Mouse (Mus musculus): ENCODE data around the gene Myo15.
"Not testable (repeated sequence)": the region's sequence is repeated elsewhere in the genome, so short reads cannot be mapped to it uniquely, and the experiment has no call there.

Gene Myo15

GRCm38 (mm10) chr11:60545433-60545832, 76.3 kb downstream of the Myo15 start:
- DNase-seq (ENCODE audit: low spot score in 2 of 2), result no peak

GRCm38 (mm10) chr11:60548112-60548511, 79.0 kb downstream of the Myo15 start:
- DNase-seq (ENCODE audit: low spot score in 2 of 2), result no peak

DNA sequence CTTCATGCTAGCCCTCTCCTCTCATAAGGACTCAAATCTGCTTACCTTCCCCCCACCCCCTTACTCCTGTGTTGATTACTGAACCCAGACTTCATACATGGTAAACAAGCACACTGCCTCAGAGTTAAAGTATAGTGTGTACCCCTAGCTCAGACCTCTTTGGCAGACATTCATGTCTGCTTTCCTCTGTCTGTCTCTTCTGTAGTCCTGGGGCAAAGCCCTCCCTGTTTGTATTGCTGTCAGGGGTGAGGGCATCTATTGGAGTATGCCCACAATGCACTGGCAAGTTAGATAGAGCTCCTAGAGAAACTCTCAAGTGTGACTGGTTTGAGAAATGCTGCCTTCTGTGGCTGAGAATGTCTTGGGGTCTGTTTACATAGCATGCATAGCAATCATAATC, 84.0 kb downstream of the Myo15 start:
- no peak for DNase-seq (ENCODE audit: low spot score in 2 of 2)

DNA sequence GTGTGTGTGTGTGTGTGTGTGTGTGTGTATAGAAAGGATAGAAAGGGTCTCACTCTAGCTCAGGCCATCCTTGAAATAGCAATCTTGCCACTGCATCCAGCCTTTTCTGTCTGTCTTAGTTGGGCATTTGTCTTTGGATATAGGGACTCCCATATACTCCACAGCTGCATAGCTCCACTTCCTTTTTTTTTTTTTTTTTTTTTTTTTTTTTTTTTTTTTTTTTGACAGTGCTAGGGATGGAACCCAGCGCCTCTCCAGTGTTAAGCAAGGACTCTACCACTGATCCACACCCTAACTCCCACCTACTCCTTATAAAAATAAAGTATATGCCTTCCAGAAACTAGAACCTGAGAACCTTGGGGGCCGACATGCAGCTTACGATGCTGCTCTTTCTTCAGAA, 88.5 kb downstream of the Myo15 start:
- DNase-seq (ENCODE audit: low spot score in 2 of 2), result no peak

- DNase-seq (ENCODE audit: low spot score in 2 of 2), result peak; percentile 27 to 44
Measured at GRCm38 (mm10) chr11:60559342-60559741, 90.2 kb downstream of the Myo15 start.

- DNase-seq (ENCODE audit: low spot score in 2 of 2), result not testable (repeated sequence)
Measured at GRCm38 (mm10) chr11:60574006-60574405, 104.9 kb downstream of the Myo15 start.

Measured in spleen, postnatal 14 days (tissue).